Mouse (Mus musculus) limb, embryonic 15.5 days (tissue): Measurements from ENCODE around the gene Aldh3b2. TPM values are rescaled to one million over a fixed set of nuclear protein-coding genes. Genes with fewer than 3 reads are reported as not detected.

Experiments
- ATAC-seq: fragments of 200-750 bp; cut with Nextera tagmentation; 2 replicates; pipeline ENCODE4 v1.8.0; 2017; ENCODE audit warnings: low read depth, moderate TSS enrichment; ENCODE audit not compliant: insufficient number of reproducible peaks, low FRiP score, low TSS enrichment
- H3K27ac ChIP-seq: fragments of 300-500 bp; sonication (generic); 2 replicates; pipeline ENCODE4 v1.5.1; 2015; ENCODE audit warnings: moderate library complexity, mild to moderate bottlenecking, inconsistent platforms
- H3K27me3 ChIP-seq: fragments of 300-500 bp; sonication (generic); 2 replicates; pipeline ENCODE4 v1.6.1; 2015; ENCODE audit warnings: inconsistent platforms
- H3K36me3 ChIP-seq: fragments of 300-500 bp; sonication (generic); 2 replicates; pipeline ENCODE4 v1.6.1; 2015; ENCODE audit warnings: inconsistent platforms
- H3K4me1 ChIP-seq: fragments of 300-500 bp; sonication (generic); 2 replicates; pipeline ENCODE4 v1.6.1; 2015; ENCODE audit warnings: inconsistent platforms
- H3K4me2 ChIP-seq: fragments of 300-500 bp; sonication (generic); 2 replicates; pipeline ENCODE4 v1.6.1; 2015; ENCODE audit warnings: mild to moderate bottlenecking, inconsistent platforms
- H3K4me3 ChIP-seq: fragments of 300-500 bp; sonication (generic); 2 replicates; pipeline ENCODE4 v1.5.1; 2015; ENCODE audit warnings: mild to moderate bottlenecking, inconsistent platforms
- H3K9ac ChIP-seq: fragments of 300-500 bp; sonication (generic); 2 replicates; pipeline ENCODE4 v1.6.1; 2015; ENCODE audit warnings: inconsistent platforms
- H3K9me3 ChIP-seq: fragments of 300-500 bp; sonication (generic); 2 replicates; pipeline ENCODE4 v1.6.1; 2016; ENCODE audit warnings: inconsistent platforms
- WGBS: fragments of 180-500 bp; shearing (Covaris S2); methylation state at CpG from one replicate; pipeline ENCODE4 v1.1.7; 2015; 5-methylcytosine and 5-hydroxymethylcytosine counted together
- polyA plus RNA-seq: library from polyadenylated mRNA; unstranded; fragments of >200 nt; fragmentation: Nextera tagmentation; extraction: Ambion mirVana; gene quantifications from 2 replicates; pipeline ENCODE4 v1.2.1, GENCODE M21; 2015

The Aldh3b2 gene
- polyA plus RNA-seq: 35.9 and 37.2 TPM in 2 replicates

DNA sequence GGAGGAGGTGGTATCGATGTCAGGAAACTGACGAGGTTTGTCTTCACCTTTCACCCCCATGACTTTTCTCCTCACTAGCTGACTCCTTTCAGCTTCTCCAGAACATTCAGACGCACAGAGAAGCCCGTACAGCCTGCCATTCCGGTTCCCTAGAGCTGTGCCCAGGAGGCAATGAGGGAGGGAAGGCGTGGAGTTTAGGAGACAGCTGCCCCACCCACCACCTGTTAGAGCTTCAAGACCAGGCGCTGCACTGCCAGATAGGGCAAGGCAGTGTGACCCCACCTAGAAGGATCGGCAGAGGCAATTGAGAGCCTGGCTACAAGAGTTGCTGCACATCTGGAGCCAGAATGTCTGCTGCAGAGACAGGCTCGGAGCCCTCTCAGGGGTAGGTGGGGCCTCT is at the start of gene Aldh3b2:
Gene Aldh3b2 (plus strand): TSS at position 100 of the 400 bp plus-strand sequence.
- ATAC-seq: peak; percentile 51
- no peak within 1 kb of the TSS for H3K4me2 ChIP-seq
- H3K4me1 ChIP-seq: peaks cover 19% of the 10 kb centered on the region
- H3K36me3 ChIP-seq: no peaks in the 10 kb centered on the region
- no peaks in the 10 kb centered on the region for H3K9me3 ChIP-seq
- H3K27ac ChIP-seq: peak within 1 kb of the TSS; percentile 35
- WGBS: 24% methylated on average over 9 of the region's 9 CpGs
- no peaks in the 10 kb centered on the region for H3K27me3 ChIP-seq
- no peak within 1 kb of the TSS for H3K4me3 ChIP-seq
- H3K9ac ChIP-seq: 0 out of 2 replicates have a peak within 1 kb of the TSS, but pooled peaks have one; percentile 1

DNA sequence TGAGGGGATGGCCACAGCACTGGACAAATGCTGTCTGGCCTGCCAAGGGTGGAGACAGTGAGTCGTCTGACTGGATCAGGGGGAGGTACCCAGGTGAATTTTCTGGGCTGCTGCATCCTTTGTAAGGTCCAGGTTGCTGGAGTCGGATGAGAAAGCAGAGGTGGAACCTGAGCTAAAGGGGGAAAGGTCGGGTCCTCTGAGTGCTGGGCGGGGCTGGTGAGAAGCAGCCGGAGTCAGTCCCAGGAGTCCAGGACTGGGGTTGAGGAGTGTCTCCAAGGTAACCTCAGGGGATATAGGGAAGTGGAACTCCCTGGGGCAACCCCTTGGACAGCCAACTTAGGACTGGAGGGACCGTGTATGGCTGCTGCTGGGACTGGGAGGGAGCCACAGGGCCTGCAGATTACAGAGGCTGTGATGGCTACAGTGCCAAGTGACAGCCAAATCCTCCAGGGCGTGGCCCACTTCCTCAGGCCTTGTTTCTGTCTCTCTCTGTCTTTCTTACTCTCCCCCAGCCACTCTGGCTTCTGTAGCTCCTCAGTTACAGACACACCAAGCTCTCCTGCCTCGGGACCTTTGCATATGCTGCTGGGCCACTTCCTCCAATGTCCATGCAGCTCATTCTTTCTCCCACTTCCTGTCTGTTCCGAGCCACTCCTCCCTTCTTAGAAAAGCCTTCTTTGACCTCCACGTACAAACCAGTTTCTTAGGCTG is 49.3 kb upstream of the Aldh3b2 start:
- Histone ChIP-seq H3K27ac (peak overlapping the region; percentile 35), H3K36me3 (no peaks in the 10 kb centered on the region), H3K9ac (0 out of 2 replicates have a peak overlapping the region, but pooled peaks have one; percentile 2), H3K27me3 (no peaks in the 10 kb centered on the region), H3K4me1 (peaks cover 18% of the 10 kb centered on the region), H3K9me3 (no peaks in the 10 kb centered on the region), H3K4me3 (no peak overlapping the region), H3K4me2 (no peak overlapping the region)
- ATAC-seq: no peak
- 53% methylated on average over 10 of the region's 10 CpGs for WGBS

DNA sequence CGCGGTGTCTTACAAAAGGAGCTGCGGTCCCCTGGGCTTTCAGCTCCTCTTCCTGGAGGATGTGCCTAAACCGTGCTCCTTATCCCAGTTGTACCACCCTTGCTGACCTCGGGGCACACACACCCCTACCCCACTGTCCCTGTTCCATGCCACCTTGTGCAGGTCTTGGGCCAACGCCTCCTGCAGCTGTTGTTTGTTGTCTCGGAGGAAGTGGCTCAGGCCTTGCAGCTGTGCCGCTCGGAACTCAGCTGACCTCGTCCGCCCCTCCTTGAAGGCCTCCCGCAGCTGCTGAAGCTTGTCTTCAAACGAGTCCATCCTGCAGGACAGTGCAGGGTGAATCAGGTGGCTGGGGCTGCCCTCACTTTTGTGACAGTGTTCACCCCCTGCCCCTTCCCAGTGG is 48.5 kb upstream of the Aldh3b2 start:
- H3K36me3 ChIP-seq: no peaks in the 10 kb centered on the region
- H3K9me3 ChIP-seq: no peaks in the 10 kb centered on the region
- no peak overlapping the region for H3K4me2 ChIP-seq
- peak; percentile 42; the same call in 1 of the 2 replicates for ATAC-seq
- no peak overlapping the region for H3K9ac ChIP-seq
- peak overlapping the region; percentile 35 for H3K27ac ChIP-seq
- peaks cover 18% of the 10 kb centered on the region for H3K4me1 ChIP-seq
- 54% methylated on average over 13 of the region's 13 CpGs for WGBS
- H3K4me3 ChIP-seq: no peak overlapping the region
- H3K27me3 ChIP-seq: no peaks in the 10 kb centered on the region

DNA sequence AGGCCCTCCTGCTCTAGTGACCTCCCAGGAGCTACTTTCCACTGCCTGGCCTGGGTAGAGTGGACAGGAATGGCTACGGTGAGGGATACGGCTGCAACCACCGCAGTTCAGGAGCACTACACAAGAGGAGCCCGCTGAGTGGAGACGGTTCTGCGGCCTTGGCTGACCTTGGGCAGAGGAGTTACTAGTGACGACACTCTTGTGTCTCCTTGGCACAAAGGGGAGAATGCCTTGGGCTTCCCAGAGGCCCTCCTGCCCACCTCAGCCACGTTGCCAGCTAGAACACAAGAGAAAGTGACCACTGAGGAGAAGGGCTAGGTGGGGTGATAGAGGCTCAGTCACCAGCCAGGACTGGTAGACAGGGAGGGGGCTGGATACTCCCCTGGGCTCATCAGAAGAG is 47.9 kb upstream of the Aldh3b2 start:
- no peak overlapping the region for H3K4me3 ChIP-seq
- 0 out of 2 replicates have a peak overlapping the region, but pooled peaks have one; percentile 35 for H3K27ac ChIP-seq
- no peaks in the 10 kb centered on the region for H3K36me3 ChIP-seq
- WGBS: 83% methylated on average over 8 of the region's 8 CpGs
- H3K9me3 ChIP-seq: no peaks in the 10 kb centered on the region
- H3K27me3 ChIP-seq: no peaks in the 10 kb centered on the region
- no peak for ATAC-seq
- no peak overlapping the region for H3K4me2 ChIP-seq
- H3K4me1 ChIP-seq: peaks cover 23% of the 10 kb centered on the region
- no peak overlapping the region for H3K9ac ChIP-seq

DNA sequence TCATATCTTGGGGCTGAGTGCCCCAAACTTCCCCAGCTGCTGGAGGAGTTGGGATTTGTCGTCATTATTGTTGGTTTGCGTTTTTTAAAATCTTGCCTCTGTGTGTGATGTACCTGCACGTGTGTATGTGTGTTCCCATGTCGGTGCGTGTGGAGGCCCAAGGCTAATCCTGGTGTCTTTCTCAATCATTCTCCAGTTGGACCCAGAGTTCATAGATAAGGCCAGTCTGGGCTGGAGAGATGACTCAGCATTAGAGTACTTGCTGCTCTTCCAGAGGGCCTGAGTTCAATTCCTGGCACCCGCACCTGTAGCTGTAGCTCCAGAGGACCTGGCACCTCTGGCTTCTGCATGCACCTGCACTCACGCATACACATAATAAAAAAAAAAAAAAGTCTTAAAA is 47.3 kb upstream of the Aldh3b2 start:
- Histone ChIP-seq H3K9ac (no peak overlapping the region), H3K4me1 (peaks cover 30% of the 10 kb centered on the region), H3K27me3 (no peaks in the 10 kb centered on the region), H3K27ac (no peak overlapping the region), H3K4me3 (no peak overlapping the region), H3K4me2 (no peak overlapping the region), H3K9me3 (no peaks in the 10 kb centered on the region), H3K36me3 (no peaks in the 10 kb centered on the region)
- no peak for ATAC-seq
- WGBS: 90% methylated on average over 7 of the region's 7 CpGs

DNA sequence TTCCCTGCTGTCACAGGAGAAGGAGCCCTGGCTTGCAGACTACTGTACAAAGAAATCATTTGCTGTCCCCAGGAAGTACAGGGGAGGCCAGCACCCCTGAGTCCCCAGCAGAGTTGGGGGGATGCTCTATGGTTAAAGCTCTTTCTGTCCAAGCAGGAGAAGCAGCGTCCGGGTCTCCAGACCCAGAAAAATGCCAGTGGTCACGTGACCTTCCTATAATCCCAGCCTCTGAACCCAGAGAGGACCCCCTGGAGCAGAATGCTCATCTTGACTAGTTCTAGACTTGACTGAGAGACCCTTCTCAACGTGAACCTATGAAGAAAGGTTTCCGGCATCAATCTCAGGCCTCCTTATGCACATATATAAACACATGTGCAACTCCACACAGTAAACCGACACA is 46.3 kb upstream of the Aldh3b2 start:
- Histone ChIP-seq H3K27me3 (no peaks in the 10 kb centered on the region), H3K36me3 (no peaks in the 10 kb centered on the region), H3K27ac (no peak overlapping the region), H3K4me2 (no peak overlapping the region), H3K9ac (no peak overlapping the region), H3K4me1 (peaks cover 40% of the 10 kb centered on the region), H3K4me3 (no peak overlapping the region), H3K9me3 (no peaks in the 10 kb centered on the region)
- no peak for ATAC-seq
- WGBS: 70% methylated on average over 6 of the region's 6 CpGs

DNA sequence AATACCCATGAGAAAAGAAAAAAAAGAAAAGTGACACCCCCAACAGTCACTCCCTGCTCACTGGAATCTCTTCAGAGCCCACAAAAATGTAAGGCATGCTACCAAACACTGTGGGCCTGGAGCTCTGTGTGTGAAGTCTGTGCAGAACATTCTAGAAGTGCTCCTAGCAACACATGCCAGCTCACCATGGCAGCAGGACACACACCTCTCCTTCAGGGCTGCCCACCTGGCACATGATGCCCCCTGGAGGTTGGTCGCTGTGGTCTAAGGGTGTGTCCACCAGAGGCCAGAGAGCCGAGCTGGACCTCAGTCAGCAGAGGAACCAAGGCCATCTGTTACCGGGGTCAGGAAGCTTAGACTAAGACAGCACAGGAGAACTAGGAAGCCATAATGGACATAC is 45.8 kb upstream of the Aldh3b2 start:
- ATAC-seq: no peak
- H3K9me3 ChIP-seq: no peaks in the 10 kb centered on the region
- H3K4me2 ChIP-seq: no peak overlapping the region
- H3K9ac ChIP-seq: no peak overlapping the region
- WGBS: 51% methylated on average over 3 of the region's 3 CpGs
- H3K4me3 ChIP-seq: no peak overlapping the region
- no peaks in the 10 kb centered on the region for H3K36me3 ChIP-seq
- H3K27me3 ChIP-seq: no peaks in the 10 kb centered on the region
- H3K27ac ChIP-seq: 0 out of 2 replicates have a peak overlapping the region, but pooled peaks have one; percentile 47
- peaks cover 41% of the 10 kb centered on the region for H3K4me1 ChIP-seq

DNA sequence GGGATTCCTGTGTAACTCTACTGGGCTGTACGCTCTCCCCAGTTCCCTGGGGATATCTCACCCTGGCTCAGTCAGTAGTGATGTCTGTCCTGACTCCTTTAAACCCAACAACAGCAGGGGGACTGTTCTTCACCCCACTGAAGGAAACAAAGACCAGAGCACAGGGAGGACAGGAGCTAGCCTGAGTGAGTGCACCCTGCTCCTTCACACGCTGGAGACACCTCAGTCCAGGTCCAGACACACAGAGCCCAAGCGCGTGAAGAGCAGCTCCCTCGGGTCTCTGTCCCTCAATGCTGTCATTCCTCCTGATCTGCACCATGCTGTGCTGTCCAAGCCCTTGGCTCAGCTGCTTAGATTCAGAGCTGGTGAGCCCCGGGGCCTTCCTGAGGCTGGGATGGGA is 45.4 kb upstream of the Aldh3b2 start:
- Histone ChIP-seq H3K4me3 (no peak overlapping the region), H3K27ac (0 out of 2 replicates have a peak overlapping the region, but pooled peaks have one; percentile 47), H3K4me1 (peaks cover 41% of the 10 kb centered on the region), H3K9ac (no peak overlapping the region), H3K9me3 (no peaks in the 10 kb centered on the region), H3K36me3 (no peaks in the 10 kb centered on the region), H3K27me3 (no peaks in the 10 kb centered on the region), H3K4me2 (no peak overlapping the region)
- WGBS: 68% methylated on average over 6 of the region's 6 CpGs
- ATAC-seq: no peak

DNA sequence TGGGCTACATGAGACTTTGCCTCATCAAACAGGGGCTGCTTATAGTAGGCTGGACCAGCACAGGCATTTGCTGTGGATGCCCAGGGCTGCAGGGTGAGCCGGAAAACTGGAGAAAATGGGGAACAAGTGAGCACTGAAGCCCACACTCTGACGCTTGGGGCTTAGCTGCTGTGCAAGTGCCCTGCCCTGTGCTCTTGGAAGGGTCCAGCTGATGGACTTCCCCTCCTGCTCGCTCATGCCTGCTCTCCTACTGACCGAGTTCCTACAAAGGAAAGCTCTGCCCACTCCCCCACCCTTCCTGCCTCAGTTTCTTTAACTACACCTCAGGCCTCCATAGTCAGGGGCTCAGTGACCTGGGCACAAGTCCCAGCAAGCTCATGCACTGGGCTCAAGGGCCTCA is 44.1 kb upstream of the Aldh3b2 start:
- H3K27ac ChIP-seq: 0 out of 2 replicates have a peak overlapping the region, but pooled peaks have one; percentile 22
- ATAC-seq: no peak
- H3K9me3 ChIP-seq: no peaks in the 10 kb centered on the region
- H3K9ac ChIP-seq: no peak overlapping the region
- no peaks in the 10 kb centered on the region for H3K36me3 ChIP-seq
- no peaks in the 10 kb centered on the region for H3K27me3 ChIP-seq
- no peak overlapping the region for H3K4me2 ChIP-seq
- 85% methylated on average over 4 of the region's 4 CpGs for WGBS
- no peak overlapping the region for H3K4me3 ChIP-seq
- H3K4me1 ChIP-seq: peaks cover 41% of the 10 kb centered on the region

DNA sequence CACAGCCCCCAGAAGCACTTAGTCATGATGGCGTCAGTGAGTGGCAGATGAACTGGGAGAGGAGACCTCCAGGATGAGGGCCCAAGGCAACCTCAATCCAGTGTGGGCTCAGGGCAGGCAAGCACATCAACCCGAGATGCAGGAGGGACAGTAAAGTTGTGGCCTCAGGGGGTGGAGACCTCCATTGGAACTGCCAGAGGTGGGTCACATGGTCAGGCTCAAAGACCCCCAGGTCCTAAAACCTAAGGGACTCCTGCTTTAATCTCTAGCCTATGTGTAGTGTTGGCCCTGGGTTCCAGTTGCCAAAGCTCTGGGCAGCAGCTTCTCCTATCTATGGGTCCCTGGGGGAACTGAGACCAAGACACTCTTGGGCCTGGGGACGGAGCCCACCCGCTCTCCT is 43.3 kb upstream of the Aldh3b2 start:
- Histone ChIP-seq H3K4me3 (no peak overlapping the region), H3K27ac (peak overlapping the region; percentile 76), H3K4me1 (peaks cover 37% of the 10 kb centered on the region), H3K9me3 (no peaks in the 10 kb centered on the region), H3K36me3 (no peaks in the 10 kb centered on the region), H3K4me2 (no peak overlapping the region), H3K27me3 (no peaks in the 10 kb centered on the region), H3K9ac (no peak overlapping the region)
- no peak for ATAC-seq
- 70% methylated on average over 4 of the region's 4 CpGs for WGBS

DNA sequence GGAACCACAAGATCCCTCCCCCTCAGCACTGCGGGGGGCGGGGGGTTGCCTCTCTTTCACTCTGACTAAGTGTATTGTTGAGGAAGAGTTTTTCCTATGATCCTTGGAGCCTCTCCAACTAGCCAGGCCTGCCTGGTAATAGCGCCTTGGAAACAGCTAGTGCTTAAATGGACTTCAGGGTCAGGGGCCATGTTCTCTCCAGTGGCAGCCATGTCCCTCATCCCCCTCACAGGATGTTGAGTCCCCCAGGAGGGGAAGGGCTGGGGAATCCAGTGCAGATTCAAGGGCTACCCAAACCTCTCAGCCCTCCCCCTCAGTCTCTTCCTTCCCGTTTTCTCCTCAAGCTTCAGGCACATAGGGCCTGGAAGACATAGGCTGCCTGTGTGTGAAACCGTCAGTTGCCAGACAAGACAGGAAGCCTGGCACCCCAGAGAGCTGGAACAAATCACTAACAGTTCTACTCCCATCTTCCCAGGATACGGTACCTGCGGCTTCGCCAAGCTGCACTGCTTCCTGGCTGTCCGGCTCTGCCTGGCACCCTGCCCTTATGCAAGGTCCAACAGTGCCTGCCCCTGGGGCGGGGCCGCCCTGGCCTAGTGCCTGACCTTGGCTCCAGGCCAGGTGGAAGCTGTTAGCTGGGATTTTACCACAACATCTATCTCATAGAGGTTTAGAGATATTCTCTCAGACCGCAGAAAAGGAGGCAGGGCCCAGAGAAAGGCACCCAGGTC is 42.8 kb upstream of the Aldh3b2 start, which contains the start of gene Aldh3b1:
Gene Aldh3b1 (minus strand): TSS at position 598 of the 731 bp plus-strand sequence.
- Histone ChIP-seq H3K27me3 (no peaks in the 10 kb centered on the region), H3K4me1 (peaks cover 37% of the 10 kb centered on the region), H3K9ac (no peak within 1 kb of the TSS), H3K36me3 (no peaks in the 10 kb centered on the region), H3K27ac (peak within 1 kb of the TSS; percentile 76), H3K4me3 (no peak within 1 kb of the TSS), H3K4me2 (peak within 1 kb of the TSS; percentile 12; the same call in 1 of the 2 replicates), H3K9me3 (no peaks in the 10 kb centered on the region)
- 39% methylated on average over 12 of the region's 12 CpGs for WGBS
- ATAC-seq: peak; percentile 35; the same call in 1 of the 2 replicates
